Mouse (Mus musculus): ENCODE data around the gene Aen. TPM values are rescaled to one million over a fixed set of nuclear protein-coding genes. Genes with fewer than 3 reads are reported as not detected.

The Aen gene
- 10 to 100 TPM; 45.7 to 52.2 TPM for total RNA-seq (2021)
- long read RNA-seq, experiment 1, full-length matches to known transcripts, result 54 of 70 reads
- long read RNA-seq, experiment 1, partial matches to known transcripts, result 14 of 70 reads
- long read RNA-seq, experiment 1, other reads (novel, unspliced or antisense), result 2 of 70 reads
- long read RNA-seq, experiment 2, full-length matches to known transcripts, result 165 of 208 reads
- long read RNA-seq, experiment 2, partial matches to known transcripts, result 35 of 208 reads
- long read RNA-seq, experiment 2, other reads (novel, unspliced or antisense), result 8 of 208 reads

DNA sequence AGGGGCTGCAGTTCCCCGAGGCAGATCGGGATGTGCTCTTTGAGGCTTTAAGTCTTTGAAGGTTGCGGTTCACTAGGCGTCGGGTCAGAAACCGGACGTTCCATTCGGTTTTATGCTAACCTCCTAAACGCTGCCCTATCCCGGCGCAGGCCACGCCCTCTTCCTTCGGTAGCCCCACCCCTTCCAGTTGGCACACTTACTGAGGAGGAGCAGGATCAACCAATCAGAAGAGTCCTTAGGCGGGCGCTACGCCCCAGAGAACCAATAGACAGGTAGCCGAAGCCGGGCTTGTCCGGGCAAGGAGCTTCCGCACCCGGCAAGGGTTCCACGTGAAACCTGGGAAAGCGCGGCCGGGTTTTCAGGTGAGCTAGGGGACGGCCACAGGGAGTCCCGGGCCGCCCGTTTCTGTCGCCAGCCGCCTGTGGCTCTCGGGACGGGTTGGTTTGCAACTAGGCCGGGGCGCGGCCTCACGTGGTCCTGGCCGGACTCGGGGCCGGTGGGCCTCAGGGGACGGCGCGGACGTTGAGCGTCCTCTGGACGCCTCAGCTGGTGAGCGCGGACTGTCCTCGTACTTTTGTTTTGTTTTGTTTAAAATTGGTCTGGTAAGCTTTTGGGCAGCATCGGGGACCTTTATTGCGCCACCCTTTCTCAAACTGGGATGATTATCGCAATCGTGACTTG, at the start of gene Aen:
Gene Aen (plus strand): TSS at position 202 of the 681 bp plus-strand sequence.
- peak; percentile 95 to 96 for DNase-seq (ENCODE audit: low spot score in 2 of 2)

DNA sequence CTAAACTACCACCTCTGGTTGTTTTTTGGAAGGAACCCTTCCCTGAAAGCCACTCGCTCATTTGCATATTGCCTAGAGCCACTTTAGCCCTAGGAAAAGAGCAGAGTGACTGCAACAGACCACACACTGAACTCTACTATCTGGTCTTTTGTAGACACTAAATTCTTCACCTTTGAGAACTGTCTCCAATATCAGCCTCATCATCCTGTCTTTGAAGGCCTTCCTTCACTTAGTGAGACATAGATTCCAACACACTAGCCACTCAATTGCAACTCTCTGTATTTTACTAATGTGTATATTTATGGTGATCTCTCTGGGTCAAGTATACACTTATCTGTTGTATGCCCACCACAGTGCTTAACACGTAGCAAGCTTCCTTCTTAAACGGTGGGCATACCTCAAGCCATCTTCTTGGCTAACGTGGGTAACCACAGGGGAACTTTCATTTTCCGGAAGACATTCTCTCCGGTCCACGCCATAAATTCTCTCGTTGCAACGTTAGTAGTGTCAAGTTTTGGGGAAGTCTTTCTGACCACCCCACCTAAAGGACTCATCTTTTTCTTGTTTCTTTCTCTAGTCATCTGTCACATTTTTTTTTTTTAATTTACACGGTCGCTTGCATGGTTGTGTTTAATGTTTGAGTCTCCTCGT, 49.5 kb upstream of the Aen start:
- no peak for DNase-seq (ENCODE audit: low spot score in 2 of 2)

DNA sequence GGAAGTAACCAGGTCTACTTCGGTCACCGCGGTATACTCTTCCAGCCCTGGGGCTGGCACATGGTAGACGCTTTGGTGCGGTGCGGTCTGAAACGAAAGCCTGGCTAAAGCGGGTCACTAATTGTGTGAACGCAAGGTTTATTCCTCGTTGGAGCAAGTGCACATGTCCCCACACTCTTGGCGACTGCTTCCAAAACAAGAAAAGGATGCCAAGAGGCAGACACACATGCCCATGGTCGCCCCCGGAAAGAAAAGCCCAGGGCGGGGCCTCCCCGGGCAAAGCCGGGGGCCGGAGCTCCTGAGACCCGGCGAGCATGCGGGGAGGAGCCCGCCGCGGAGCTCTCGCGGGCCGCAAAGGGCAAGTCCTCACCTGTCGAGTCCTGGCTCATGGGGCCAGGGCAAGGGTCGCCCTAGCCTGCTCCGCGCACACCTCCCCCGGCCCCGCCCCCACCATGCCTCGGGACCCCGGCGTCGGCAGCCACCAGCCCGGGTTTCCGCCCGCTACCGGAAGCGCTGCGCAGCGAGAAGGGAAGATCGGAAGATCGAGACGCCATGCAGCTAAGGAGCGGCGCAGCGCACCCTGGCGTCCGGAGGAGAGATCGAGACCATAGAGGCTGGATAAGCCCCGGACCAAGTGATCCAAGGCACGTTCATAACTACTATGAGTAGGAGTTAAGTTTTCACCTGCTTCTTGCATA, 48.8 kb upstream of the Aen start, which contains the start of gene Det1:
Gene Det1 (minus strand): TSS at position 527 of the 698 bp plus-strand sequence.
- peak; percentile 89 to 91 for DNase-seq (ENCODE audit: low spot score in 2 of 2)

DNA sequence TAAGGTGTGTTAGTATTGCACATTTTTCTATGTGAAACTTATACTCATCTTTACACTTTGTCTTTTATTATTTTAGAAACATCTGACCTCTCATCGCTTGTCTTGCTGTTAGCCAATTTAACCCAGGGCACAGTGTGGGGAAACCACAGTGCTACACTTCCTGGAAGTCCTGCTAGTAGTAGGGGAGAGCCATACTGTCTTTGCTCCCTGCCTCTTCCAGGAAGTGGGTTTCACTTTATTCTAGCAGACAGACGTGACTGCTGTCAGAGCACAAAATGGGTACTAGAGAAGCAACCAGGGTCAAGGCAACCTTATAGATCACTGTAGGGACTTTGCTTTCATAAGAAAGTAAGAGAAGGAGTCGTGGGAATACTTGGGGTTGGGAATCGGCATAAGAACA, 41.6 kb upstream of the Aen start:
- DNase-seq (ENCODE audit: low spot score in 2 of 2), result no peak

DNA sequence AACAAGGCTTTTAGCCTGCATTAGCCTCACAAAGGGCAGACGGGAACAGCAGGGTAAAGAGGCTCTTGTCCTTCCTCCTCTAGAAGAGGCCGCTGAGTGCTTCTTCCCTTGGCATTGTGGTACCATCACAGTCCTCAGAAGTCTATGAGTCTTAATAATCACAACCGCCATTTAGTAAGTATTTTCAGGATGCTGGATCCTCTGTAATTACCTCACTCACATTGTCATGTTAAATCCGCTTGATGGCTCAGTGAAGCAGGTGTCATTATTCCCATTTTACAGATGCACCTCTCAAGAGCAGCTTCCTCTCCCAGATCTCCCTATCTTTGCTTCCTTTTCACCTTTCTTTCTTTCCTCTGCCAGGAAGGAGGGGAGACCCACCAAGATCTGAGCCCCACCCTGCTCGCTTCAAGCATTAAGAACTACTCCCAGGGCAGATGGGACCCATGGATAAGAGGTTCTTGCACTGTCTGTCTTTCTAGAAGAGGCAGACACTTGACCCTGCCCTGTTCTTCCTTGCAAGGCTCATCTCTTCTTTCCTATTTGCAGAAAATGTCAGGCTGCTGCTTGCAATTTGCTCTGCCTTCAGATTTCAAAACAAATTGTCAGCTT, 40.5 kb upstream of the Aen start:
- no peak for DNase-seq (ENCODE audit: low spot score in 2 of 2)

DNA sequence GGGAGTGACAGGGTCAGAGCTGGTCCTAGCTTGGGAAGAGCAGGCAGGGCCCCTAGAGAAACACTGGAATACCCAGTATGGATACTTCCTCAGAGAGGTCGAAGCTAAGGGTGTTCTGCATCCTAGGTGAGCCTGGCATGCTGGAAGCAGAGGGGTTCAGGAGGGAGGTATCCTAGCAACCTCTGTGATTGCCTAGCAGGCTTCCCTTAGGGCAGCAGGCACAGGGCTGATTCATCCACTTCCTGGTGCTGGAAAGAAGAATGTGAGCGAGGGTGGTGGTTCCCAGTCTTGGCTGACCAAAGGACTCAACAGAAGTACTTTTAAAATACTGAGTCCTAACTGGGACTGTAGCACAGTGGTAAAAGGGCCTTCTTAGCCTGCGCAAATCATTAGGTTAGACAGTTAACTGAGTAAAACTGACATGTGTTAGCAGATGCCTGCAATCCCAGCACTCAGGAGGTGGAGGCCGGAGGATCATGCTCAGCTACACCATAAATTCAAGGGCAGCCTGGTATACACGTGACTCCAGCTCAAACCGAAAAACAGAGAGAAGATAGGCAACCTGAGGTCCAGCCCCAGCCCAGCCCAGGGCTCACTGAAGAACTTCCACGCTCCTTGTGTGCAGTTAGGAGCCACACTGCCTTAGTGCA, 31.7 kb upstream of the Aen start:
- no peak for DNase-seq (ENCODE audit: low spot score in 2 of 2)

DNA sequence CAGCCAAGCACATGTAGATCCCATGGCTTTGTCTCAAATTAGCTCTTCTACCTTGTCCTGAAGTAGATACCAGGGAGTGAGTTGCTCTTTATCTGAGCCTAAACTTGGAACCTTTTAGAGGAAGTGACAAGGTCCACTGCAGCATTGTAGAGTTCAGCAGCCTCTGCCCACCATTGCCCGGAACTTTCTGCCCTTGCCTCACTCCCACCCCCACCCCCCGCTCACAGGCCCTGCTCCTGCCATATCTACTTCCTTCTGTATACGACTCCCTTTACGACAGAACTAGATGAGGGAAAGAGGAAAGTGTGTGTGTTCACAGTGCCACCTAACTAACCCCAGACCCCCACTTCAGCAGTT, 31.2 kb upstream of the Aen start:
- DNase-seq (ENCODE audit: low spot score in 2 of 2), result no peak

DNA sequence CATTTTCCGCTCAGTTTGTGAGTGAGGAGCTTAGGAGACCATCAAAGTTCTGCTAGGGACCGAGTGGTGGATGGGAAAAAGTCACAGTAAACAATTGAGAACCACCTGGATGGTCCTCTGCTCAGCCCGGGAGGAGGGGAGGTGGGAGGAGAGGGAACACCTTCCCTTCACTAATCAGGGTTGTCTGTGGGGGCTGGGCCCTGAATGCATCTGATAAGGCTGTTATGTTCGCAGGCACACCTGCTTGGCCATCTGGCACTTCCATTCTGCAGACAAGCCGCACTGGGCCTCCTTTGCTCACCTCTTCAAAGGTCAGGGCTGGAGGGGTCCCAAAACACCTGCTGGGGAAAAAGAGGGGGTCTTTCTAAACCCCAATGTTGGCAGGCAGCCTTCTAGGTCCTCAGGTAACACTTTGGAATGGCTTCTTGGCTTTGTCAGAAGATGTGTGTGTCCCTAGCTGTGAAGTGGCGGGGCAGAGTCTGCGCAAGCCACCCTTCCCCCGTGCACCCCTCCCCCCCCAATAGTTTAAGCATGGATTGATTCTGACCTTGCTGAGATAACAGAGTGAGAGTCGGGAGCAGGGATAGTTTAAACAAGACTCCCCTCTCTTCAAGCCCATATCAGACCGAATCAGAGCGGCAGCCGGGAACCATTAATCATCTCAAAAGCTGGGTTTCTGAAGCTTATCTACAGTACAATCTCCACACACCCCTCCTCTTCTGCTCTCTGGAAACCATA, 30.3 kb upstream of the Aen start:
- no peak for DNase-seq (ENCODE audit: low spot score in 2 of 2)

DNA sequence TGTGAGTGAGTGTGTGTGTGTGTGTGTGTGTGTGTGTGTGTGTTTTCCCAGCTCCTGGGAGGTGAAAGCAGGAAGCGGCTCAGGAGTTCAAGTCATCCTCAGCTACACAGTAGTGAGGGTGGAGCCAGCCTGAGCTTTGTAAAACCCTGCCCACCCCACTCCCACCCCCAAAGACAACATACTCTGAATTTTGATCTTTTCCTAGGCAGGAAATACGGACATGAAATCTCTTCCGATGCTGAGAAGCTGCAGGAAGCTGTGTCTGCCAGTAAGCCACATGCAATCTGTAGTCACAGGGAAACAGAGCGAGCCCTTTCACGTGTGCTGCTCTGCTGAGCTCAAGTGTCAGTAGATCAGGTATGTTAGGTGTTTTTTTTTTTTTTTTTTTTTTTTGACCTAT, 26.9 kb upstream of the Aen start:
- no peak for DNase-seq (ENCODE audit: low spot score in 2 of 2)

DNA sequence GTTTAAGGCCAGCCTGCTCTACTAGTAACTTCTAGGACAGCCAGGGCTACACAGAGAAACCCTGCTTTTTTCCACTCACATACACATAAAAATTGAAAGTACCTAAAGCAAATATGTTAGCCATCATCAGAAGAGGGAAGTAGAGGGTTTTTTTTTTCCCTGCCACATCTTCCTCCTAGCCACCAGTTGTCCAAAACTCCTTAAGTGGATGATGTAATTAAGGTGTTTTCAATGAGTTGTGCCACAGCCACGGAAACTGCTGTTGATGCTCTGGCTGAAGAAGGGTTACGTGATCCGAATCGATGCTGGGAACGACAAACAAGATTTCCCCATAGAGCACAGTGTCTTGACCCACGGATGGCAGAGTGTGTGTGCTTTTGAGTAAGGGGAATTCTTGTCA, 23.3 kb upstream of the Aen start:
- DNase-seq (ENCODE audit: low spot score in 2 of 2), result no peak

DNA sequence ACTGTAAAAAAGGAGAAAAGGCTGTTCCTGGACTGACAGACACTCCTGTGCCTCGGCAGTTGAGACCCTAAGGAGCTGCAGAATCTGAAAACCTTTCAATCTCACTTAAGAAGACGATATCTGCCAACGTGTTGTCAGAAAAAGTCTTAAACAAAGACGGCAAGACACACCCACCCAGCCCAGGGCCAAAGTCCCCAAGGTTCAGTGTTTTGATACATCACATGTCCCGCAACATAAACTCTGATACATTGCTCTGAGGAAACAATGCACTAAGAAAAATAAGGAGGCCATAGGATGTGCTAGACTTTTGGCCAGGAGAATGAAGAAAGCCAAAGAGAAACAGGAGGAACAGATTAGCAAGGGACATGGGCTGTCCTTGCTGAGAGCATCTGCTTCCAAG, 22.8 kb upstream of the Aen start:
- DNase-seq (ENCODE audit: low spot score in 2 of 2), result no peak

DNA sequence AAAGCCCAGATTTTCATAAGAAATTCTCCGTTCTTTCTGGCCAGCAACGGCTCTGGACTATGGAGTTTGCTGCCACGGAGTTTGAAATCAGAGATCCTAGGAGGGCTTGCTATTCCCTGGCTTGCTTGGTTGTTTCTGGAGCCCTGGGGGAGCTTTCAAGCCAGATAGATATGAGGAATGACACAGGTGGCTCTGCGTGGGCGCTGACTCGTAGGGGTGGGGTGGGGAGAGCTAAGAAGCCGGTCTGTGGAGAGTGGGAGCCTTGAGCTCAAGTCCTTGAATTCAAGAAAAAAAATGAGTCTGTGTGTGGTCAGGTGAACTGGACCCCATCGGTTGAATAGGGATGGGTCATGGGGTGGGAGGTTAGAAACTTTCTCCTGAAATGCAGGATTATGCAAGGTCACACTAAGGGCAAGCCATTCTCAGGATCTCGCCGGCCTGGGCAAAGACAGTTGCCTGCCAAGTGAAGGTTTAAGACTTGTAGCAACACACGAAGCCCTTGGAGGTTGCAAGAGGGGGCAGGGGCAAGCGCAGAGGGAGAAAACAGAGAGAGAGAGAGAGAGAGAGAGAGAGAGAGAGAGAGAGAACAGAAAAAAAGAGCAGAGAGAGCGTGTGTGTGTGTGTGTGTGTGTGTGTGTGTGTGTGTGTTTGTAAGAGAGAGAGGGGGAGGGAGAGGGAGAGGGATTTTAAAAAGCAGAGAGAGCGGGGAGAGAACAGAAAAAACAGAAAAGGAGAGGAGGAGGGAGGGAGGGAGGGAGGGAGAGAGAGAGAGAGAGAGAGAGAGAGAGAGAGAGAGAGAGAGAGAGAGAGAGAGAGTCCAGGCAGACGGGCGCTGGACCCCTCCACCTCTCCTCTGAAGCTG, 13.8 kb upstream of the Aen start:
- no peak for DNase-seq (ENCODE audit: low spot score in 2 of 2)

DNA sequence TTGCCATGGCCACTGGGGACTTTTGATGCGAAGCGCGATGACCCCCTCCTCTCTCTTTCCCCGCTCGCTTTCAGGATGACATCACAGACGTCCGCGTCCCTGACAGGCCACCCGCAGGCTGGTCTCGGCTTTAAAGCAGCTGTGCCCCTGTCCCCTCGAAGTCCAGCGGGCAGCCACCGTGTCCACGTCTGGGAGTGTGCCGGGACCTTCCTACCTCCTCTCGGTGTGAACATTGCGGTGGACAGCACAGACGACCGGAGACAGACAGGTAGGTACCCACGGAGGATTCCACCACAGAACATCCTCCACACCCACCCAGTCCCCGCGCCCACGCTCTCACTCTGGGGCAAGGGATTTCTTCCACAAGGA, 13.2 kb upstream of the Aen start:
- no peak for DNase-seq (ENCODE audit: low spot score in 2 of 2)

DNA sequence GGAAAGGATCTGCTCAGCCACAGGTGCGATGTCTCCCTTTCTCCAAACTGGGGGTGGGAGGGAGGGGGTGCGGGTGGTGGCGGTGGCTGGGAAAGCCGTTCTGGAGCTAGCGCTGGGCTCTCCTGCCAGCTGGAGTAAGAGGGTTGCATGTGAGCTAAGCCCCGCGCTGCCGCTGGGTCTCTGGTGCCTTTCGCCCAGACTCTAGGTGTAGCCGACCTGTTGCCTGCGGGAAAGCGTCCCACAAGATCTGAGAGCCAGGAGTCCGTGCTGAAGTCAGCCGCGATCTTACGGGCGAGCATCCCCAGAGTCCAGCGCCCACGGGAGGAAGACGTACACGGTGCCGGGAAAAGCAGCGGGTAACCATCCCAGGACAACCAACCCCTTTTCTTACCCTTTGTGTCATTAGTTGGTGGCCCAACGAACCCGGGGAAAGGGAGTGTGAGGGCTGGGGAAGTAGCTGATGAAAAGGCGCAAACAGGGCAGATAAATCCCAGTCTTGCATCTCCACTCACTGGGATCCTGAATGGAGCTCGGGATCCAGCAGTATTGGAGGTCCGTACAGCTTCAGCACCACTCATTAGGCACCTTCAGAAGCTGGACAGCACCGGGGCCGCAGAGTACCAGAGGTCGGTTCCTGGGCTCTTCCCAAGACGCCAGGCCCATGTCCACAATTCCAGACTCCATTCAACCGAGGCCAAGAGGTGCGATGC, 12.5 kb upstream of the Aen start:
- DNase-seq (ENCODE audit: low spot score in 2 of 2), result no peak

DNA sequence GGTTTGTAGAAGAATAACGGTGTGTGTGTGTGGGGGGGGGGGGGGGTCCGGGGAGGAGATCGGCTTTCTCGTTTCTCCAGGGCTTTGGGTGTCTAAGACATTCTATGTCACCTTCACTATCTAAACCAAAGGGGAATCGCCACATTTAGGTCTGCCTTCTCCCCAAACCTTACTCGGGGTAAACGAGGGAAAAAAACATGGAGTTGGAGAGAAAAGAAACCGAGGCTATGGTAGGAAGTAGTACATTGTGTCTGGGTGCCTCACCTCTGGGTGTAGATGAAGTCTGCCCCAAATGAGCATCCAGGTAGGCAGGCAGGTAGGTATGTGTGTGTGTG, 12.0 kb upstream of the Aen start:
- no peak for DNase-seq (ENCODE audit: low spot score in 2 of 2)

DNA sequence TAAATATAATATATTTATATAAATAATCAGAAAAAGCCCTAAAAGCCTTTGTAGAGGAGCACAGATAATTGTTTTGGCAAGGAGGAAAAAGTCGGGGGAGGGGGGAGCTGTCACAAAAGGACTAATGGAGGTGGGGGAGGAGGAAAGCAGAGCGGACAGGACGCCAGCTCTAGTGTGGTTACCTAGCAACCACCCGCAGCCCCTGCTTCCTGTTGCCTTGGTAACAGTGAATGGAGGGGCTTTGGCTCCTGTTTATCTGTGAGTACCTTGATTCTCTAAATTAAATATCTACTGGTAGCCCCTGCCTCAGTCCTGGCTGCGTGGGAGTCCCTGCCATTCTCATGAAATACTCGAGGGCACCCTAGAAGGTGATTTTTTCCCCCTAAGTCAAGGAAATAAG, 11.5 kb upstream of the Aen start:
- no peak for DNase-seq (ENCODE audit: low spot score in 2 of 2)

DNA sequence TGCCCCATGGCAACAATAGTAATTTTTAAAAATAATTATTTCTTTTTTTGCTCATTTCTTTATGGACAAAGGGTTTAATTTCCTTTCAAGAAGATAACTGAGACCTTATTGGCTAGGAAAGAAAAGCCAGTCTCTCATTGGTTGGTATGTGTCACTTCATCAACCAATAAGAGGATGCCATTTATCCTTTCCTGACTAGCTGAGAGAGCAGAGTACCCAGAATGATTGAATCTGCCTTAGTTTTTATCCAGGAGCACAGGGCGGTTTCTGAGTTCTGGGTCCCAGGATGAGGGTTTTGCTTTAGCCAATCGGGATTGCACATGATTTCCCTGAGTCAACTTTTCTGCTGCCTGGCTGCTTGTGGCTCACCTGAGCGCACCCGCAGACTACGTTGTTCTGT, 10.2 kb upstream of the Aen start:
- DNase-seq (ENCODE audit: low spot score in 2 of 2), result no peak

DNA sequence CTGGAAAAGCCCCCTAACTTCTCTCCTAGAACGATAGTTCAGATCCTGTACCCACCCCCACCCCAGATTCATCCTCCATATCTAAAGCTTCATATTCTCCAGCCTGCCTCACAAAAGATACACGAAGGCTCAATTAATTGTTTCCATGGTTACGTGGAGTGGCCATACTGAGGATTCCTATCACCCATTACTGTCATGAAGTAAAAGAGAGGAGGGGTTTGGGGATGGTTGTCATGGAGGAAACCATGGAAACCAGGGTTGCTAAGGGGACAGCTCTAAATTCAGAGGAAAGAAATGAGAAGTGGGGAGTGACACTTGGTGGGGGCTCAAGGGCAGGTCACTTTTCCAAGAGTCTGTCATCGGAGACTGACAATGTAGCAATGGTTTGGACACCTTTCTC, 9.2 kb upstream of the Aen start:
- DNase-seq (ENCODE audit: low spot score in 2 of 2), result no peak

DNA sequence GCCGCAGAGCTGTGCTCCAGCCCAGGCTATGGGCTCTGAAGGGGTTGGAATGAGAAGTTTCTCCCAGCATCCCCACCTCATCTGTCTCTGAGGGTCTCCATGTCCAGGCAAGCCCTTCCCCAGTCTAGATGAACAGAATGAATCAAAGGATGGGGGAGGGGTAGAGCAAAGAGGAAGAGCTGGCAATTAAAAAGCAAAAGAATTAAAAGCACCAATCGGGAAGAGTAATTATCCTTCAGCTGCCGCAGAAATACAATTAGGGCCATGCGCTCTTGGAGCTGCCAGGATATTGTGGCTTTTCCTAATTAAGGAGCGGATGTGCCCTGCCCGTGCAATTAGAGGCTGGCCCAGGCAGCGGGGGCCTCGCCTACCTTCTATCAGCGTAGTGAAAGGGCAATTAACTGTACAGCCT, 8.2 kb upstream of the Aen start:
- no peak for DNase-seq (ENCODE audit: low spot score in 2 of 2)

All from adrenal gland, adult 18-20 months (tissue).